Mouse (Mus musculus): ENCODE results near the gene Mospd2.

Mospd2 gene

GRCm38 (mm10) chrX:164980193-164980775, at the start of gene Mospd2, which contains the start of gene Fancb:
Gene Mospd2, minus strand, starts transcription at chrX:164980375.
Gene Fancb, plus strand, starts transcription at chrX:164980592.
- peak; percentile 88 for DNase-seq (ENCODE audit: low read depth, low spot score)

- no peak for DNase-seq (ENCODE audit: low read depth, low spot score)
Observed at GRCm38 (mm10) chrX:165004779-165005324, 24.7 kb upstream of the Mospd2 start, which contains the start of gene Gm17604. Gene Gm17604, minus strand, starts transcription at chrX:165004829.

GRCm38 (mm10) chrX:165003141-165003540, 23.0 kb upstream of the Mospd2 start:
- DNase-seq (ENCODE audit: low read depth, low spot score), result peak; percentile 8

GRCm38 (mm10) chrX:164978866-164979265, 1.3 kb downstream of the Mospd2 start:
- DNase-seq (ENCODE audit: low read depth, low spot score), result no peak

- DNase-seq (ENCODE audit: low read depth, low spot score), result no peak
Observed at GRCm38 (mm10) chrX:164971206-164971605, 9.0 kb downstream of the Mospd2 start.

- no peak for DNase-seq (ENCODE audit: low read depth, low spot score)
Observed at GRCm38 (mm10) chrX:164965750-164966448, 14.3 kb downstream of the Mospd2 start.

- DNase-seq (ENCODE audit: low read depth, low spot score), result peak; percentile 24
Observed at GRCm38 (mm10) chrX:164952601-164953375, 27.4 kb downstream of the Mospd2 start.

- no peak for DNase-seq (ENCODE audit: low read depth, low spot score)
Observed at GRCm38 (mm10) chrX:164951858-164952576, 28.2 kb downstream of the Mospd2 start.

GRCm38 (mm10) chrX:164941540-164941939, 38.6 kb downstream of the Mospd2 start:
- DNase-seq (ENCODE audit: low read depth, low spot score), result no peak

GRCm38 (mm10) chrX:164912993-164913392, 67.2 kb downstream of the Mospd2 start:
- no peak for DNase-seq (ENCODE audit: low read depth, low spot score)

- no peak for DNase-seq (ENCODE audit: low read depth, low spot score)
Observed at GRCm38 (mm10) chrX:164912186-164912585, 68.0 kb downstream of the Mospd2 start.

- no peak for DNase-seq (ENCODE audit: low read depth, low spot score)
Observed at GRCm38 (mm10) chrX:164901847-164902246, 78.3 kb downstream of the Mospd2 start.

GRCm38 (mm10) chrX:164899805-164900204, 80.4 kb downstream of the Mospd2 start:
- no peak for DNase-seq (ENCODE audit: low read depth, low spot score)

- no peak for DNase-seq (ENCODE audit: low read depth, low spot score)
Observed at GRCm38 (mm10) chrX:164886260-164886659, 93.9 kb downstream of the Mospd2 start.
